Mouse (Mus musculus) kidney, adult 8-10 months (tissue): Measurements from ENCODE around the gene Calu.
"Not testable (repeated sequence)": the region's sequence is repeated elsewhere in the genome, so short reads cannot be mapped to it uniquely, and the experiment has no call there.

Experiments used
- DNase-seq, 2 experiments: peaks; one replicate each; pipeline ENCODE4 v3.0.0; 2022

Calu gene

GRCm38 (mm10) chr6:29363129-29363515, 15.3 kb downstream of the Calu start:
- DNase-seq = no peak

- DNase-seq = no peak
Observed at GRCm38 (mm10) chr6:29365277-29365676, 17.4 kb downstream of the Calu start.

- DNase-seq = no peak
Observed at GRCm38 (mm10) chr6:29377386-29377785, 29.5 kb downstream of the Calu start.

GRCm38 (mm10) chr6:29378678-29379077, 30.8 kb downstream of the Calu start:
- DNase-seq = no peak

- DNase-seq = no peak
Observed at GRCm38 (mm10) chr6:29379954-29380353, 32.1 kb downstream of the Calu start.

- DNase-seq = no peak
Observed at GRCm38 (mm10) chr6:29382442-29382841, 34.6 kb downstream of the Calu start.

- DNase-seq = no peak
Observed at GRCm38 (mm10) chr6:29388052-29388518, 40.2 kb downstream of the Calu start, which contains the start of gene Opn1sw. Gene Opn1sw, minus strand, starts transcription at chr6:29388468.

- peak; percentile 87 to 89 for DNase-seq
Observed at GRCm38 (mm10) chr6:29388606-29389080, 40.8 kb downstream of the Calu start.

- DNase-seq = no peak
Observed at GRCm38 (mm10) chr6:29389425-29389824, 41.6 kb downstream of the Calu start.

GRCm38 (mm10) chr6:29390500-29390899, 42.6 kb downstream of the Calu start:
- DNase-seq = not testable (repeated sequence)

- DNase-seq = not testable (repeated sequence)
Observed at GRCm38 (mm10) chr6:29391241-29391640, 43.4 kb downstream of the Calu start.

- no peak for DNase-seq
Observed at GRCm38 (mm10) chr6:29391802-29392201, 43.9 kb downstream of the Calu start.

- DNase-seq = no peak
Observed at GRCm38 (mm10) chr6:29394286-29394685, 46.4 kb downstream of the Calu start.

GRCm38 (mm10) chr6:29395910-29396713, 48.2 kb downstream of the Calu start, which contains the start of gene Ccdc136:
Gene Ccdc136, plus strand, starts transcription at chr6:29396309.
- DNase-seq = peak; percentile 65 to 73

- DNase-seq = no peak
Observed at GRCm38 (mm10) chr6:29396714-29397540, 49.1 kb downstream of the Calu start.

GRCm38 (mm10) chr6:29397575-29397974, 49.7 kb downstream of the Calu start:
- no peak for DNase-seq

GRCm38 (mm10) chr6:29399851-29400250, 52.0 kb downstream of the Calu start:
- no peak for DNase-seq

GRCm38 (mm10) chr6:29402693-29403342, 54.9 kb downstream of the Calu start:
- peak in 1 of 2 experiments; percentile 5 for DNase-seq

GRCm38 (mm10) chr6:29406412-29406811, 58.5 kb downstream of the Calu start:
- DNase-seq = no peak

GRCm38 (mm10) chr6:29415446-29415845, 67.6 kb downstream of the Calu start:
- DNase-seq = no peak

- DNase-seq = no peak
Observed at GRCm38 (mm10) chr6:29420596-29420995, 72.7 kb downstream of the Calu start.

- DNase-seq = no peak
Observed at GRCm38 (mm10) chr6:29425118-29425517, 77.2 kb downstream of the Calu start.

GRCm38 (mm10) chr6:29426331-29426730, 78.5 kb downstream of the Calu start:
- no peak for DNase-seq
